Mouse (Mus musculus) myocyte (in vitro differentiated cells): ENCODE results near the gene Akr1b7. TPM values are rescaled to one million over a fixed set of nuclear protein-coding genes. Genes with fewer than 3 reads are reported as not detected.

ENCODE experiments used
- H3K27me3 ChIP-seq: one replicate; pipeline ENCODE4 v1.6.1; 2011; ENCODE audit not compliant: control insufficient read depth, insufficient read depth, insufficient read length
- H3K36me3 ChIP-seq: one replicate; pipeline ENCODE4 v1.6.1; 2011; ENCODE audit not compliant: control insufficient read depth, insufficient read depth
- H3K4me2 ChIP-seq: one replicate; pipeline ENCODE4 v1.6.1; 2011; ENCODE audit warnings: low read depth, control low read depth
- H3K4me3 ChIP-seq: one replicate; pipeline ENCODE4 v1.5.1; 2011; ENCODE audit warnings: mild to moderate bottlenecking, control low read depth, moderate library complexity
- H3K79me2 ChIP-seq: one replicate; pipeline ENCODE4 v1.6.1; 2011; ENCODE audit not compliant: control insufficient read depth, insufficient read depth
- H3ac ChIP-seq: one replicate; pipeline ENCODE4 v1.6.1; 2011; ENCODE audit not compliant: control insufficient read depth, insufficient read length
- CEBPB ChIP-seq: IDR thresholded peaks from 2 replicates; pipeline ENCODE4 v1.6.1; 2011; ENCODE audit warnings: mild to moderate bottlenecking, moderate library complexity; ENCODE audit not compliant: poor library complexity, insufficient read depth, severe bottlenecking
- E2F4 ChIP-seq: IDR thresholded peaks from one replicate; pipeline ENCODE4 v1.6.1; 2011; ENCODE audit warnings: mild to moderate bottlenecking, control low read depth, moderate library complexity; ENCODE audit not compliant: insufficient read depth
- MAX ChIP-seq: IDR thresholded peaks from one replicate; pipeline ENCODE4 v1.6.1; 2011; ENCODE audit warnings: low read depth, mild to moderate bottlenecking, control low read depth
- MYOD1 ChIP-seq, 3 experiments: IDR thresholded peaks; one replicate each; pipeline ENCODE4 v1.6.1; 2011; ENCODE audit warnings: control low read depth in 2 of 3, low read depth in 2 of 3, mild to moderate bottlenecking in 2 of 3, moderate library complexity in 1 of 3; ENCODE audit not compliant: insufficient read length in 2 of 3, control insufficient read depth in 1 of 3
- MYOG ChIP-seq, 3 experiments: IDR thresholded peaks; one replicate each; pipeline ENCODE4 v1.6.1; 2011; ENCODE audit warnings: control low read depth in 2 of 3, low read depth in 2 of 3, mild to moderate bottlenecking in 2 of 3; ENCODE audit not compliant: insufficient read length in 2 of 3, control insufficient read depth in 1 of 3, insufficient read depth in 1 of 3
- POLR2A ChIP-seq: IDR thresholded peaks from one replicate; pipeline ENCODE4 v1.6.1; 2011; ENCODE audit warnings: low read depth, mild to moderate bottlenecking, control low read depth, moderate library complexity; ENCODE audit not compliant: insufficient read length
- POLR2AphosphoS2 ChIP-seq: IDR thresholded peaks from one replicate; pipeline ENCODE4 v1.6.1; 2011; ENCODE audit warnings: low read depth, control low read depth; ENCODE audit not compliant: insufficient read length
- REST ChIP-seq: IDR thresholded peaks from one replicate; pipeline ENCODE4 v1.6.1; 2011; ENCODE audit warnings: mild to moderate bottlenecking, control low read depth, moderate library complexity; ENCODE audit not compliant: insufficient read depth, insufficient read length
- SRF ChIP-seq: IDR thresholded peaks from one replicate; pipeline ENCODE4 v1.6.1; 2011; ENCODE audit warnings: low read depth; ENCODE audit not compliant: control insufficient read depth, insufficient read length
- TCF12 ChIP-seq: IDR thresholded peaks from one replicate; pipeline ENCODE4 v1.6.1; 2011; ENCODE audit warnings: mild to moderate bottlenecking, control low read depth; ENCODE audit not compliant: poor library complexity, insufficient read depth, severe bottlenecking
- TCF3 ChIP-seq: IDR thresholded peaks from one replicate; pipeline ENCODE4 v1.6.1; 2011; ENCODE audit warnings: low read depth, control low read depth; ENCODE audit not compliant: insufficient read length
- USF1 ChIP-seq: IDR thresholded peaks from one replicate; pipeline ENCODE4 v1.6.1; 2011; ENCODE audit warnings: low read depth, mild to moderate bottlenecking, control low read depth, moderate library complexity
- polyA plus RNA-seq: library from polyadenylated mRNA; unstranded; fragments of >200 nt; fragmentation: generic; extraction: Trizol; gene quantifications from one replicate; pipeline ENCODE4 v1.2.1, GENCODE M21; 2012; ENCODE audit warnings: missing spikeins

The Akr1b7 gene
- polyA plus RNA-seq = 19.4 TPM

- TF ChIP-seq TCF12 (no peak), POLR2AphosphoS2 (peak; percentile 18), POLR2A (peak; percentile 40)
- Histone ChIP-seq H3K4me3 (peak within 1 kb of the TSS; percentile 23), H3K79me2 (no peaks in the 10 kb centered on the region), H3K4me2 (peak within 1 kb of the TSS; percentile 91), H3K36me3 (peaks cover 4% of the 10 kb centered on the region), H3K27me3 (no peaks in the 10 kb centered on the region), H3ac (no peak within 1 kb of the TSS)
Measured at GRCm38 (mm10) chr6:34412023-34412422, at the start of gene Akr1b7. TSS of gene Akr1b7 (plus strand) at chr6:34412334.

GRCm38 (mm10) chr6:34364217-34365136, 47.7 kb upstream of the Akr1b7 start:
- TF ChIP-seq E2F4 = no peak
- TF ChIP-seq MAX = no peak
- no peak for TF ChIP-seq TCF12
- TF ChIP-seq REST = no peak
- no peak for TF ChIP-seq POLR2A
- no peak for TF ChIP-seq SRF
- no peak for TF ChIP-seq TCF3
- no peak for TF ChIP-seq USF1
- no peak for TF ChIP-seq POLR2AphosphoS2
- TF ChIP-seq CEBPB = no peak
- no peak for TF ChIP-seq MYOG (IDR thresholded peaks at IDR 0.05; ENCODE audit: control insufficient read depth in 1 of 3, insufficient read depth in 1 of 3, insufficient read length in 2 of 3, low read depth in 2 of 3)
- no peak for TF ChIP-seq MYOD1 (IDR thresholded peaks at IDR 0.05; ENCODE audit: control insufficient read depth in 1 of 3, insufficient read length in 2 of 3, low read depth in 2 of 3)

GRCm38 (mm10) chr6:34367998-34368397, 44.1 kb upstream of the Akr1b7 start:
- no peaks in the 10 kb centered on the region for H3K27me3 ChIP-seq

More at GRCm38 (mm10) chr6:34364217-34365136, 47.7 kb upstream of the Akr1b7 start:
- Histone ChIP-seq H3K4me2 (no peak overlapping the region), H3ac (no peak overlapping the region), H3K36me3 (peaks cover 70% of the 10 kb centered on the region), H3K27me3 (no peaks in the 10 kb centered on the region), H3K79me2 (no peaks in the 10 kb centered on the region), H3K4me3 (no peak overlapping the region)

DNA sequence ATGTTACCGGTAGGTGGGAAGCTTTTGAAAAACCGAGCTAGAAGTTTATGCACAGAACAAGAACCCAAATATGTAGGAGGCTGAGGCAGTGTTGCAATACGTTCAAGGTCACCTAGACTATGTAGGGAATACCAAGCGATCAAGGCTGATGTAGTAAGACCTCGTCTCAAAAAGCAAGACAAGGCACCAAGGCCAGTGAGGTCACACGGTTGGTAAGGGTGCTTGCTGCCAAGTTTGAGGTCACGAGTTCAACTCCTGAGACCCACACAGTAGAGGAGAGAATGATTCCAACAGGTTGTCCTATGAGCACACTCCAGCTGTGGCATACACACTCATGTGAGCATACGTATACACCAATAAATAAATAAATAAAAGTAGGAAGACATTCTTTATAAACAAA, 42.1 kb upstream of the Akr1b7 start:
- Histone ChIP-seq H3ac (no peak overlapping the region), H3K4me3 (no peak overlapping the region), H3K36me3 (peaks cover 32% of the 10 kb centered on the region), H3K27me3 (no peaks in the 10 kb centered on the region), H3K79me2 (no peaks in the 10 kb centered on the region), H3K4me2 (no peak overlapping the region)
- no peak for TF ChIP-seq CEBPB
- no peak for TF ChIP-seq MAX
- no peak for TF ChIP-seq E2F4
- TF ChIP-seq USF1 = no peak
- TF ChIP-seq POLR2AphosphoS2 = no peak
- no peak for TF ChIP-seq MYOD1 (IDR thresholded peaks at IDR 0.05; ENCODE audit: control insufficient read depth in 1 of 3, insufficient read length in 2 of 3, low read depth in 2 of 3)
- TF ChIP-seq TCF12 = no peak
- no peak for TF ChIP-seq MYOG (IDR thresholded peaks at IDR 0.05; ENCODE audit: control insufficient read depth in 1 of 3, insufficient read depth in 1 of 3, insufficient read length in 2 of 3, low read depth in 2 of 3)

More at GRCm38 (mm10) chr6:34367998-34368397, 44.1 kb upstream of the Akr1b7 start:
- H3ac ChIP-seq = no peak overlapping the region
- H3K4me3 ChIP-seq = no peak overlapping the region
- no peak for TF ChIP-seq MYOD1 (IDR thresholded peaks at IDR 0.05; ENCODE audit: control insufficient read depth in 1 of 3, insufficient read length in 2 of 3, low read depth in 2 of 3)
- TF ChIP-seq TCF12 = no peak
- TF ChIP-seq E2F4 = no peak
- no peak for TF ChIP-seq REST
- TF ChIP-seq USF1 = no peak
- no peak for TF ChIP-seq MAX
- no peak for TF ChIP-seq CEBPB
- no peak for TF ChIP-seq SRF
- TF ChIP-seq POLR2A = no peak
- TF ChIP-seq MYOG (IDR thresholded peaks at IDR 0.05; ENCODE audit: control insufficient read depth in 1 of 3, insufficient read depth in 1 of 3, insufficient read length in 2 of 3, low read depth in 2 of 3) = no peak
- TF ChIP-seq TCF3 = no peak
- TF ChIP-seq POLR2AphosphoS2 = no peak
- H3K79me2 ChIP-seq = no peaks in the 10 kb centered on the region
- H3K36me3 ChIP-seq = peaks cover 51% of the 10 kb centered on the region
- H3K4me2 ChIP-seq = no peak overlapping the region
